ENCODE assay signal across 11 mouse cellular contexts in the genomic region with DNA sequence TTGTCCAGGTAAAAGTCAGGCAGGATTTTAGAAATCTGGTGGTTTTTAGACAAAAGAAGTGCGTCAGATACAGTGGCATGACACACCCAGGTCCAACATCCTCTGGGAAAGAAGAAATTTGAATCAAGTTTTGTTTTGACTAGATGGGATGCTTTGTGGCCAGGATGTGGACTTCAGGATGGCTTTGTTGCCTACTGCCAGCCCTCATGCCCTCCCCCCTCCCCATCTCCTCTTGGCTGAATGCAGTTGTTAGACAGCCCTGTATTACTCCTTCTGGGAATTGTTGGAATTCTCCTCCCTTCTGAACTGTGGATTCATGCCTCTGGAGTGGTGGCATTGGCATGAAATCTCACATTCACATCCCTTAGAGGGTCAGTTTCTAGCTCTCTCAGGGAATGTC.
A peak's percentile ranks its signal among the peaks of the same experiment; 100 is the strongest.
DNase-seq lines count a peak whose midpoint lies in the region; ATAC-seq and TF ChIP-seq lines count a peak whose summit lies in the region.
"Had no signal": no experiment of that assay in that cellular context is flagged by ENCODE, and none has a peak within 500 bp of the region (broad histone marks: within the 10 kb centered on the region; RNA-seq: fewer than 3 reads in every experiment).

No protein-coding gene starts in this region.

- peak overlapping the region; percentile 41 for H3K27ac ChIP-seq in embryonic facial prominence, embryonic 13.5 days
- no peak overlapping the region for H3K27ac ChIP-seq in embryonic facial prominence, embryonic 10.5 days (replicated peaks)
- H3K27ac ChIP-seq in intestine, embryonic 15.5 days = 0 out of 2 replicates have a peak overlapping the region, but pooled peaks have one; percentile 17
- no peak overlapping the region for H3K27ac ChIP-seq in intestine, postnatal 0 days (ENCODE audit: low read depth, low read length)
- peak overlapping the region; percentile 68 for H3K27ac ChIP-seq in lung, postnatal 0 days (ENCODE audit: low read length)
- no peak overlapping the region for H3K27ac ChIP-seq in liver, postnatal 0 days (ENCODE audit: low read depth)

- no peak for DNase-seq in embryonic facial prominence, embryonic 10.5 days (ENCODE audit: low spot score)
- no peak for DNase-seq in lung, postnatal 0 days (ENCODE audit: low spot score)
- no peak for DNase-seq in lung, adult 18-20 months
- no peak for DNase-seq in liver, postnatal 0 days
- no peak for DNase-seq in urinary bladder, adult 2 months (ENCODE audit: low spot score)
- DNase-seq: forebrain, postnatal 0 days; right cerebral cortex, postnatal 4 days had no signal

- WGBS in embryonic facial prominence, embryonic 13.5 days = 78% methylated on average over 1 of the region's 1 CpGs
- 90% methylated on average over 1 of the region's 1 CpGs for WGBS in embryonic facial prominence, embryonic 10.5 days
- 97% methylated on average over 1 of the region's 1 CpGs for WGBS in intestine, embryonic 15.5 days
- WGBS in intestine, postnatal 0 days = 92% methylated on average over 1 of the region's 1 CpGs
- whole genome bisulfite sequencing in lung, postnatal 0 days = 65% methylated on average over 1 of the region's 1 CpGs
- WGBS in liver, postnatal 0 days (ENCODE audit: insufficient replicate concordance) = 47% methylated on average over 1 of the region's 1 CpGs

- ATAC-seq in embryonic facial prominence, embryonic 13.5 days (ENCODE audit: insufficient number of reproducible peaks, insufficient read depth, low FRiP score, low TSS enrichment, low read depth) = no peak
- no peak for ATAC-seq in intestine, embryonic 15.5 days
- no peak for ATAC-seq in intestine, postnatal 0 days
- peak; percentile 43 for ATAC-seq in lung, postnatal 0 days
- ATAC-seq in liver, postnatal 0 days = no peak
- ATAC-seq: inflammation-experienced regulatory T-cells, adult 6 months had no signal

- H3K36me3 ChIP-seq in embryonic facial prominence, embryonic 13.5 days = no peaks in the 10 kb centered on the region
- no peaks in the 10 kb centered on the region for H3K36me3 ChIP-seq in embryonic facial prominence, embryonic 10.5 days (replicated peaks)
- H3K36me3 ChIP-seq in intestine, embryonic 15.5 days = no peaks in the 10 kb centered on the region
- H3K36me3 ChIP-seq in intestine, postnatal 0 days (ENCODE audit: control insufficient read depth, insufficient read depth) = no peaks in the 10 kb centered on the region
- no peaks in the 10 kb centered on the region for H3K36me3 ChIP-seq in lung, postnatal 0 days (ENCODE audit: insufficient read depth, low read length)
- H3K36me3 ChIP-seq in liver, postnatal 0 days (replicated peaks; ENCODE audit: insufficient read depth, low read length) = no peaks in the 10 kb centered on the region

- H3K4me1 ChIP-seq in embryonic facial prominence, embryonic 13.5 days = peaks cover 15% of the 10 kb centered on the region
- H3K4me1 ChIP-seq in embryonic facial prominence, embryonic 10.5 days = peaks cover 17% of the 10 kb centered on the region
- 0 out of 2 replicates have a peak, but pooled peaks cover 2% of the 10 kb centered on the region for H3K4me1 ChIP-seq in intestine, embryonic 15.5 days (replicated peaks)
- H3K4me1 ChIP-seq in intestine, postnatal 0 days (replicated peaks; ENCODE audit: control insufficient read depth, insufficient read depth, low read length) = no peaks in the 10 kb centered on the region
- H3K4me1 ChIP-seq in lung, postnatal 0 days (ENCODE audit: insufficient read depth, low read depth, low read length) = peaks cover 5% of the 10 kb centered on the region; the same call in 1 of the 2 replicates
- H3K4me1 ChIP-seq in liver, postnatal 0 days (ENCODE audit: insufficient read depth) = no peaks in the 10 kb centered on the region

- no peak overlapping the region for H3K9ac ChIP-seq in embryonic facial prominence, embryonic 13.5 days
- H3K9ac ChIP-seq in intestine, embryonic 15.5 days = no peak overlapping the region
- H3K9ac ChIP-seq in intestine, postnatal 0 days (ENCODE audit: low read depth, low read length) = no peak overlapping the region
- no peak overlapping the region for H3K9ac ChIP-seq in lung, postnatal 0 days (replicated peaks; ENCODE audit: low read depth)
- no peak overlapping the region for H3K9ac ChIP-seq in liver, postnatal 0 days (replicated peaks)
- H3K9ac ChIP-seq: forebrain, postnatal 0 days had no signal

- H3K4me2 ChIP-seq in embryonic facial prominence, embryonic 13.5 days = no peak overlapping the region
- no peak overlapping the region for H3K4me2 ChIP-seq in intestine, embryonic 15.5 days (replicated peaks)
- no peak overlapping the region for H3K4me2 ChIP-seq in intestine, postnatal 0 days (replicated peaks; ENCODE audit: low read depth)
- H3K4me2 ChIP-seq in lung, postnatal 0 days (replicated peaks; ENCODE audit: low read depth, low read length) = no peak overlapping the region
- no peak overlapping the region for H3K4me2 ChIP-seq in liver, postnatal 0 days (ENCODE audit: low read depth, low read length)

- no peak for TF ChIP-seq EP300 in lung, postnatal 0 days (IDR thresholded peaks at IDR 0.05)
- TF ChIP-seq EP300 in liver, postnatal 0 days (IDR thresholded peaks at IDR 0.05; ENCODE audit: low read depth) = no peak

- H3K4me3 ChIP-seq in embryonic facial prominence, embryonic 13.5 days = no peak overlapping the region
- H3K4me3 ChIP-seq in embryonic facial prominence, embryonic 10.5 days = no peak overlapping the region
- H3K4me3 ChIP-seq in intestine, embryonic 15.5 days (replicated peaks) = no peak overlapping the region
- H3K4me3 ChIP-seq in intestine, postnatal 0 days (ENCODE audit: low read depth, low read length) = no peak overlapping the region
- H3K4me3 ChIP-seq in lung, postnatal 0 days (ENCODE audit: low read depth, low read length) = no peak overlapping the region
- H3K4me3 ChIP-seq in liver, postnatal 0 days (ENCODE audit: low read depth, low read length) = no peak overlapping the region

- no peaks in the 10 kb centered on the region for H3K9me3 ChIP-seq in embryonic facial prominence, embryonic 13.5 days
- H3K9me3 ChIP-seq in embryonic facial prominence, embryonic 10.5 days = no peaks in the 10 kb centered on the region
- no peaks in the 10 kb centered on the region for H3K9me3 ChIP-seq in intestine, embryonic 15.5 days
- H3K9me3 ChIP-seq in intestine, postnatal 0 days (ENCODE audit: control insufficient read depth) = no peaks in the 10 kb centered on the region
- H3K9me3 ChIP-seq in lung, postnatal 0 days (ENCODE audit: low read length) = no peaks in the 10 kb centered on the region
- H3K9me3 ChIP-seq in liver, postnatal 0 days (ENCODE audit: low read length) = no peaks in the 10 kb centered on the region

- H3K27me3 ChIP-seq in embryonic facial prominence, embryonic 13.5 days = no peaks in the 10 kb centered on the region
- no peaks in the 10 kb centered on the region for H3K27me3 ChIP-seq in embryonic facial prominence, embryonic 10.5 days (replicated peaks; ENCODE audit: low read depth, poor library complexity, severe bottlenecking)
- no peaks in the 10 kb centered on the region for H3K27me3 ChIP-seq in intestine, embryonic 15.5 days (replicated peaks)
- no peaks in the 10 kb centered on the region for H3K27me3 ChIP-seq in intestine, postnatal 0 days (replicated peaks; ENCODE audit: control insufficient read depth, insufficient read depth, low read length)
- no peaks in the 10 kb centered on the region for H3K27me3 ChIP-seq in lung, postnatal 0 days (replicated peaks; ENCODE audit: insufficient read depth, low read length)
- no peaks in the 10 kb centered on the region for H3K27me3 ChIP-seq in liver, postnatal 0 days (ENCODE audit: insufficient read depth, low read length)

- no peak for TF ChIP-seq CTCF in intestine, postnatal 0 days (IDR thresholded peaks at IDR 0.05; ENCODE audit: low read depth)
- TF ChIP-seq CTCF in lung, postnatal 0 days (IDR thresholded peaks at IDR 0.05) = no peak
- no peak for TF ChIP-seq CTCF in liver, postnatal 0 days (IDR thresholded peaks at IDR 0.05; ENCODE audit: low read depth)

Comparison
In these comparisons a context has a peak if more than half of its experiments do, and no peak if none do; other contexts are left out.
1. H3K27ac ChIP-seq: peak in embryonic facial prominence, embryonic 13.5 days (single experiment), intestine, embryonic 15.5 days (single experiment) and lung, postnatal 0 days (single experiment); none in embryonic facial prominence, embryonic 10.5 days (single experiment), intestine, postnatal 0 days (single experiment) and liver, postnatal 0 days (single experiment).